Mouse (Mus musculus) layer of hippocampus, adult 9-11 months (tissue): ENCODE measurements around the gene Fhad1.
"Not testable (repeated sequence)": the region's sequence is repeated elsewhere in the genome, so short reads cannot be mapped to it uniquely, and the experiment has no call there.

Source experiments
- DNase-seq: peaks from one replicate; pipeline ENCODE4 v3.0.0; 2022

Fhad1 gene

DNA sequence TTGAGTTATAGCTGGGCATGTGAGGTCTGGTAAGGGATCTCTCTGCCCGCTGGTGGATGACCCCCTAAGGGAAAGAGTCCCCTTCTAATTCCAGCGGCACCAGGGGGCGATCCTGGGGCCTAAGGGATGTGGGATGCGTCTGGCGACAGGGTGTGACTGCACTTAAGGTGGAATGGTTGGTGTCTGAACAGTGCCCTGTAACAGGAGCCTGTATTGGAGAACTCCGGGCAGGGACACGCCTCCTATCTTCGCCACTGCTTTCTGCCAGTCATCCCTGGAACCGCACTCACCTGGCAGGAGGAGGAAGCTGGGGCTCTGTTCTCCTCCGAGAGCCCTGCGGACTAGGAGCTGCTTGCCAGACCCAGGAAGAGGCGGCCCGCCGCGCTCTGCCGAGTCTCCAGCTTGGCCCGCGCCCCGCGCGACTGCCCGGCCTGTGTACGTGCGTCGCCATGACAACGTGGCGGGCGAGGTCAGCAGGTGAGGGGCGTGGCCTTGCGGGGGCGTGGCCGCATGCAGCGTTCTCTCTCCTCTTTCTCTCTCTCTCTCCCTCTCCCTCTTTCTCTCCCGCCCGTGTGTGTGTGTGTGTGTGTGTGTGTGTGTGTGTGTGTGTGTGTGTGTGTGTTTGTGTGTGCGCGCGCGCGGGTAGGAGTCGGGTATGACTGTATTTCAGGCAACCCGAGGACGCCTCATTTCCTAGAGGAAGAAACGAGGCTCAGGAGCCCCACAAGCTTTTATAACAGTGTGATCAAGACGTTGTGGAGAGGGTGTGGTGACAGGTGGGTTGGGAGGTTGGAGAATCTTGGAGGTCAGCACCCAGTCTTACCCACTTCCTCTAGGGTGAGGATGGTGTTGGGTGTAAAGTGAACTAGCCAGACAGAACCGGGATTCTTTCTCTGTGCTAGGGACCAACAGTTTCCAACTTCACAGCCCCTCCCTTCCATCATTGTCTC, at the start of gene Fhad1:
Gene Fhad1 (minus strand): TSS at position 424 of the 950 bp plus-strand sequence.
- peak; percentile 45 for DNase-seq

- DNase-seq: no peak
Measured at GRCm38 (mm10) chr4:142063057-142063534, 48.2 kb upstream of the Fhad1 start.

GRCm38 (mm10) chr4:142061485-142062240, 46.8 kb upstream of the Fhad1 start:
- no peak for DNase-seq

- peak; percentile 47 for DNase-seq
Measured at GRCm38 (mm10) chr4:142060455-142061378, 45.8 kb upstream of the Fhad1 start.

GRCm38 (mm10) chr4:142059841-142060193, 44.9 kb upstream of the Fhad1 start:
- DNase-seq: no peak

DNA sequence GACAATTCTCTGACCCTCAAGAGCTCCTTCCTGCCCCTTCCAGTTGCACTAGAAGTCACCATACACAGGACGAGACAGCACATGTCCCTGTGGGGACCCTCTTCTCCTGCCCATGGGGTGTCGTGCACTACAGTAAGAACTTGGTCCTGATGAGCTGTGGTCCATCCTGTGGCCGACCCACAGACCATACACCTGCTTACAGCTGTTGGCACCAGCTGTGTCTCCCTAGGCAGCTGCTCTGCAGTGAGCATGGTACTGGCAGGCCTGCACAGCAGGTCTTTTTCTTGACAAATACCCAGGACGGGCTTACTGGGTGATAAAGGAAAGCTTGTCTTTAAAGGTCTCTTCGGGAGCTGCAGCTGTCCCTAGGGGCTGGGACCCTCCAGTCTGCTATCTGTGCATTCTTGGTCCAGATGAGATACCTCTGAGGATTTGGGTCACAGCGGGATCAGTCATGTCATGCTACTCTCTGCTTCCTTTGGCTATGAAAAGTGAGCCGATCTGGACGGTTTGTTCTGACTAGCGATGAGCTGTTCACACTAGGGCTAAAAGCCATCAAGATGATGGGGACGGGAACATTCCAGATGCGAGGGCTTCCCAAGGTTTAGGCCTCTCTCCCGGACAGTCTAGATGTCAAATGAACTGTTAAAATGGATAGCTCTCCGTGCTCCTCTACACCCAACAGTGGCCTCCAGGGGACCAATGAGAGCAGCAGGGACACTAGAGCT, 44.4 kb upstream of the Fhad1 start:
- DNase-seq: no peak

- DNase-seq: peak; percentile 76
Measured at GRCm38 (mm10) chr4:142057529-142058216, 42.8 kb upstream of the Fhad1 start.

DNA sequence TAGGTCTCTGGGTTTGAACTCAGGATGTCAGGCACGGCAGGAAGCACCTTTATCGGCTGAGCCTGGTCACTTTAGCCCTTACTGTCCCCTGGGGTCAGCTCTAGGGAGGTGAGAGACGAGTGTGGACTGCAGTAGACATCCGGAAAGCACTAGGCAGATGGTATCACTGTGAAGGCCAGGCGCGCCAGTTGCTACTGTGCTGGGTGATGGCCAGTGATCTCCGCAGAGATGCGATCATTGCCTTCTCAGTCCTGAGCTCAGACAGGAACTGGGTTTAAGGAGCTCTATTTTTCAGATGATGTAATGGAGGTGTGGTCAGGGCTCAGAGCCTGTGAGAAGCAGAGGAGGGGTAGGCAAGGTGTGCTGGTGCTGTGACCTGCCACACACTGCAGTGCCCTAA, 40.7 kb upstream of the Fhad1 start:
- no peak for DNase-seq

DNA sequence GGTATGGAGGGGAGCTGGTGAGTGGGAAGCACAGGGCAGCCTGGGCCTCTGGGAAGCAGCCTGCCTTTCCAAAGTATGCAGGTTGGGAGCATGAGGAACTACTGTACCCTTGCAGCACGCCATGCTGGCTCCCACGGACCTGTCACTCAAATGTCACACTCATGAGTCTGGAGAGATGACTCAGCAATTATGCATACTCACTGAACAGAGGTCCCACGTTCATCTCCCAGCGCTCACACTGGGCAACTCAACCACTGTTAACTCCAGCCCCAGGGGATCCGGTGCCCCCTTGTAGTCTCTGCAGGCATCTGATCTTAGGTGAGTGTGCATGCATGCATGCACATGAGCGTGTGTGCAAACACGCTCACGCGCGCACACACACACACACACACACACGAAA, 39.7 kb upstream of the Fhad1 start:
- peak; percentile 12 for DNase-seq

DNA sequence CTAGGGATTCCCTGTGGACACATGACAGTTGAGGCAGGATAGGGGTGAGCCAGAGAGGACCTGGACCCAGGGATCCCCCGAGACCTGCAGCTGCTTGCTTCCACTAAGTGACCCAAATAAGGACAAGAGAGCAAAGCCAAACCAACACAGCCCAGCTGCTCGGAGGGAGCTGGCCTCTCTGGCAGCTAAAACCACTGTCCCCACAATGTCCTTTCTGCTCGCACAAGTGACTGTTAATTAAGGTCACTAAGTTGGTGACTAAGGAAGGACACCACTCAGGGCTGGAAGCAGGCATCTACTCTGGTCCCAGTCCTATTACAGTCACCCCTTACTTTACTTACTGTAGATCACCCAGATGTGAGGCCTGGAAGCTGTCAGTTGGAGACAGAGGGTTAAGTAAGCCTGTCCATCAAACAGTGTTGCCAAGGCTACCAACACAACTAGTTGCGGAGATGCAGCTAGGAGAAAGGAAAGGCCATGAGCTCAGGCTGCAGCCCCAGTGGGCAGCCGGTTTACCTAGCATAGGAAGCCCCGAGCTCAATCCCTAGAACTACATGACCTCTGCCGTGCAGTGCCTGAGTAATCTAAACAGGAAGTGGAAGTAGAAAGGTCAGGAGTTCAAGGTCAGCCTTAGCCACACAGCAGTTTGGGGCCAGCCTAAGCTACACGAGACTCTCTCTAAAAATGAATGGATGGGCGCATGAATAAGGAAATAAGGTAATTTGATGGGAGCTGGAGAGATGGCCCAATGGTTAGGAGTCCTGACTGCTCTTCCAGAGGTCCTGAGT, 39.0 kb upstream of the Fhad1 start:
- no peak for DNase-seq

- DNase-seq: no peak
Measured at GRCm38 (mm10) chr4:142053261-142053660, 38.4 kb upstream of the Fhad1 start.

GRCm38 (mm10) chr4:142052391-142053132, 37.7 kb upstream of the Fhad1 start:
- DNase-seq: no peak

GRCm38 (mm10) chr4:142051883-142052282, 37.0 kb upstream of the Fhad1 start:
- DNase-seq: not testable (repeated sequence)

DNA sequence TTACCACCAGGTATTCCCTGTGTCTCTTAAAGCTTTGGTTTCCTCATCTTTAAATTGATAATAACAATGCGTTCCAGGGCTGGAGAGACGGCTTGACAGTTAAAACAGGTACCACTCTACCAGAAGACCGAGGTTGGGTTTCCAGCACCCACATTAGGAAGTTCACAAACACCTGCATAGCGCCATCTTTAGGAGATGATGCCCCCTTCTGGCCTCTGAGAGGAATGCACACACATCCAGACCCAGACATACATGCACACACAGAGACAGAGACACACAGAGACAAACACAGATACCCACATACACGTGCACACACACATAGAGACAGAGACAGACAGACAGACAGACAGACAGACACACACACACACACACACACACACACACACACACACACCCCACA, 35.1 kb upstream of the Fhad1 start:
- no peak for DNase-seq

DNA sequence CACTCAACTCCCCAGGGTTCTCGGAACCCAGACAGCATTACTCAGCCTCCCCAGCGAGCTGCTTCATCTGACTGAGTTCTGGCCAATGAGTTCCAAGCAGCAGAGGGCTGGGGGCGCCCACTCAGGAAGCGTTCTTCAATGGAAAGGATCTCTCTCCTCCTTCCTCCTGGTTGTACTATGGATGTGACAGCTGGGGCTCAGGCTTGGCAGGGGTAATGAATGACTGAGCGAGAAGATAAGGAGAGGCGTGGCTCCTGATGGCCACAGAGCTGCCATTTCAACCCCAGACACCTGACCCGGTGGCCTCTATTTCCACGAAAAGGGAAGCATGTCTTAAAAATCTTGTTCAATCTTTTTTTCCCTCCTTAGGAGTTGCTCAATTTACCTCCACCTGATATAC, 33.5 kb upstream of the Fhad1 start:
- no peak for DNase-seq

GRCm38 (mm10) chr4:142047005-142047404, 32.1 kb upstream of the Fhad1 start:
- no peak for DNase-seq

GRCm38 (mm10) chr4:142046496-142046895, 31.6 kb upstream of the Fhad1 start:
- DNase-seq: no peak

GRCm38 (mm10) chr4:142045595-142046163, 30.8 kb upstream of the Fhad1 start:
- no peak for DNase-seq

- DNase-seq: no peak
Measured at GRCm38 (mm10) chr4:142044452-142044851, 29.6 kb upstream of the Fhad1 start.
